Mouse (Mus musculus): ENCODE data around the gene Fbf1. TPM values are rescaled to one million over a fixed set of nuclear protein-coding genes. Genes with fewer than 3 reads are reported as not detected.
A peak's percentile ranks its signal among the peaks of the same experiment; 100 is the strongest.
"Not testable (repeated sequence)": the region's sequence is repeated elsewhere in the genome, so short reads cannot be mapped to it uniquely, and the experiment has no call there.

The Fbf1 gene
- total and polyA plus RNA-seq, 2 experiments from 2014 or later, result 35.3 to 68.1 TPM

DNA sequence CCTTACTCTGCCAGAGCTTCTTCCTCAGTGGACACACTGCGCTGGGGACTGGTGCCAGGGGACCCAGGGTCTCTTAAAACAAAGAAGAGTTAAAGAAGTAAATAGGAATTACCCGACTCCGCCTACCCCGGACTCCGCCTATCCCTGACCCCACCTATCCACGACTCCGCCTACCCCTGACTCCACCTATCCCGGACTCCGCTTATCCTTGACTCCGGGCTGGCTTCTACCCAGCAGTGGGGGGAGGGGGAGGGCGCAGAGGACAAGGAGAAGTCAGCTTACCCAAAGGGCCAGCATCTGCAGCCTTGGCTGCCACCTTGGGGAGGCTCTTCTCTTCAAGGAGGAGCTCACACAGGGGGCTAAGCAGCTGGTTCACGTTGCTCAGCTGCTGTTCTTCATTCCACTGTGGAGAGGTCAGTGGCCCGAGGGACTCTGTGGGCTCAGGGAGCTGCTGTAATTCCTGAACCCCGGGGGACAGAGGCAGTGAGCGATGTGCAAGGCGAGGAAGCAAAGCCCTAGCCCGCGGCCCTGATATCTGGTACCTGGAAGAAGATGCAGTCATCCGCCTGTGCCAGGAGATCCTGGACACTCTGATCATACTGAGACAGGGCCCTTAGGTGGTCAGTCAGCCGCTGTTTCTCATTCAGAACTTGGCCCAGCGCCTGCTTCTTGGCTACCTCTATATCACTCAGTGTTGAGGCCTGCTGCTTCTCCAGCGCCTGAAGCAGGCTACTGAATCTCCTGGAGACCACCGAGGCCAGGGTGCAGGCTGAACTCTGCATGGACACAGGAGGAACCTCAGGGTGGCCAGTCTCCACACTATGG lies 40.6 kb downstream of the Fbf1 start, which contains the start of gene Trim47:
Trim47 (minus strand) TSS at position 55 of the 825 bp plus-strand sequence.
- Histone ChIP-seq H3K4me1 (ENCODE audit: insufficient read depth, low read length) (peaks cover 20% of the 10 kb centered on the region), H3K9ac (replicated peaks; ENCODE audit: low read length) (no peak within 1 kb of the TSS), H3K4me2 (ENCODE audit: low read depth, low read length) (0 out of 2 replicates have a peak within 1 kb of the TSS, but pooled peaks have one; percentile 5), H3K4me3 (ENCODE audit: low read length) (no peak within 1 kb of the TSS), H3K36me3 (ENCODE audit: insufficient read depth, low read length) (peaks cover 12% of the 10 kb centered on the region), H3K27ac (peak within 1 kb of the TSS; percentile 58; the same call in 1 of the 2 replicates), H3K27me3 (ENCODE audit: insufficient read depth, low read length) (no peaks in the 10 kb centered on the region), H3K9me3 (ENCODE audit: low read length) (no peaks in the 10 kb centered on the region)
- DNase-seq (ENCODE audit: low spot score) (peak; percentile 53), ATAC-seq (no peak)
- 29% methylated on average over 23 of the region's 23 CpGs for WGBS
- no peak for TF ChIP-seq CTCF (IDR thresholded peaks at IDR 0.05; ENCODE audit: low read depth)

DNA sequence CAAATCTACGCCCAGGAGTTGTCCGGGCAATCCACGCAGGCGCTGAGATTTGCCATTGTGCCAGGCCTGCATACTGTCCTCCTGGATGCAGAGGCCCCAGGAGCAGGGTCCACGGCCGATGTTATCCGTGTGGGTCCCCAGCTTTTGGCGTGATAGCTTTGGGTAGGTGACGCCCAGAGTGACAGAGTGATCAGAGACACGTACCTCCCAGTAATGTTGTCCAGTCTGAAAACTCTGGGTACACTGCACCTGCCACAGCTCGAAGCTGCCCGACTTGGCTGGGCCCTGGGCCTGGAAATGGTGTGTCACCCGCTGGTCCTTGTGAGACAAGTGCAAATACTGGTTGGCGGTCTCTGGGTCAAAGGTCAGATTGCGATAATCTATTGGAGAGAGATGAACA lies 41.7 kb downstream of the Fbf1 start:
- ATAC-seq (no peak), DNase-seq (ENCODE audit: low spot score) (no peak)
- Histone ChIP-seq H3K4me2 (ENCODE audit: low read depth, low read length) (no peak overlapping the region), H3K9ac (replicated peaks; ENCODE audit: low read length) (no peak overlapping the region), H3K4me1 (ENCODE audit: insufficient read depth, low read length) (peaks cover 18% of the 10 kb centered on the region), H3K36me3 (ENCODE audit: insufficient read depth, low read length) (peaks cover 11% of the 10 kb centered on the region; the same call in 1 of the 2 replicates), H3K27ac (no peak overlapping the region), H3K4me3 (ENCODE audit: low read length) (no peak overlapping the region), H3K27me3 (ENCODE audit: insufficient read depth, low read length) (no peaks in the 10 kb centered on the region), H3K9me3 (ENCODE audit: low read length) (no peaks in the 10 kb centered on the region)
- 94% methylated on average over 15 of the region's 15 CpGs for WGBS
- no peak for TF ChIP-seq CTCF (IDR thresholded peaks at IDR 0.05; ENCODE audit: low read depth)

DNA sequence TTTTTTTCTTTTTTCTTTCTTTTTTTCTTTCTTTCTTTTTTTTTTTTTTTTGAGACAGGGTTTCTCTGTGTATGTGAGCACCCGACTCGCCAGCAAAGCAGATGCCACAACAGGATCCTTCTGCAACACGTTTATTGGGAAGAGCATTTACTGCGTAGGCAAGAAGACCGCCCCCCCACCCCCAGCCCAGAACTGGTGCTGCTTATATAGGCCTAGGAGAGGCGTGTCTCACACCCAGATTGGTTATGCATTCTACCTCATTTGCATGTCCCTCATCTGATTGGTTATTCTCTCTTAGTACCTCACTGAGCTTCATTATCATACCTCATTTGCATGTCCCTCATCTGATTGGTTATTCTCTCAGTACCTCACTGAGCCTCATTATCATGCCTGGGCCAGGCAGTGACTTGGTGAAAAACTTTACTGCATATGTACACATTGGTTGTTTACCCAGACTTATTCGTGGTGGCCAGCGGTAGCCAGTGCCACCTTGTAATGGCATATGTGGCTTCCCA lies 46.2 kb downstream of the Fbf1 start:
- 92% methylated on average over 8 of the region's 8 CpGs for WGBS
- not testable (repeated sequence) for DNase-seq (ENCODE audit: low spot score); ATAC-seq; H3K4me2 ChIP-seq (ENCODE audit: low read depth, low read length); H3K27ac ChIP-seq; H3K4me3 ChIP-seq (ENCODE audit: low read length); H3K9ac ChIP-seq (replicated peaks; ENCODE audit: low read length); H3K9me3 ChIP-seq (ENCODE audit: low read length); H3K4me1 ChIP-seq (ENCODE audit: insufficient read depth, low read length); H3K27me3 ChIP-seq (ENCODE audit: insufficient read depth, low read length)
- peaks cover 11% of the 10 kb centered on the region; the same call in 1 of the 2 replicates for H3K36me3 ChIP-seq (ENCODE audit: insufficient read depth, low read length)

DNA sequence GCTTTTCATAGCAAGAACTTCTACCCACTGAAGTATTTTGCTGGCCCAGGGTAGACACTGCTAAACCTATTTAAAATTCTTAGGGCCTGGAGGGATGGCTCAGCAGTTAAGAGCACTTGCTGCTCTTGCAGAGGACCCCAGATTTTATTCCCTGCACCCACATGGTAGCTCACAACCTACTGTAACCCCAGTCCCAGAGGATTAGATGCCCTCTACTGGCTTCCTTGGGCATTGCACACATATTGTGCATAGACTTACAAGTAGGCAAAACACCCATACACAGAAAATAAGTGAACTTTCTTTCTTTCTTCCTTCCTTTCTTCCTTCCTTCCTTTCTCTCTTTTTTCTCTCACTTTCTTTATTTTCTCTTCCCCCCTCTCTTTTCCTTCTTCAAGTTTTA lies 50.1 kb downstream of the Fbf1 start:
- Histone ChIP-seq H3K36me3 (ENCODE audit: insufficient read depth, low read length) (no peaks in the 10 kb centered on the region), H3K4me1 (ENCODE audit: insufficient read depth, low read length) (no peaks in the 10 kb centered on the region), H3K27me3 (ENCODE audit: insufficient read depth, low read length) (no peaks in the 10 kb centered on the region), H3K4me2 (ENCODE audit: low read depth, low read length) (no peak overlapping the region), H3K9me3 (ENCODE audit: low read length) (no peaks in the 10 kb centered on the region), H3K9ac (replicated peaks; ENCODE audit: low read length) (no peak overlapping the region), H3K4me3 (ENCODE audit: low read length) (no peak overlapping the region), H3K27ac (no peak overlapping the region)
- peak; percentile 35 for TF ChIP-seq CTCF (IDR thresholded peaks at IDR 0.05; ENCODE audit: low read depth)
- no peak for DNase-seq (ENCODE audit: low spot score)
- ATAC-seq, result no peak

DNA sequence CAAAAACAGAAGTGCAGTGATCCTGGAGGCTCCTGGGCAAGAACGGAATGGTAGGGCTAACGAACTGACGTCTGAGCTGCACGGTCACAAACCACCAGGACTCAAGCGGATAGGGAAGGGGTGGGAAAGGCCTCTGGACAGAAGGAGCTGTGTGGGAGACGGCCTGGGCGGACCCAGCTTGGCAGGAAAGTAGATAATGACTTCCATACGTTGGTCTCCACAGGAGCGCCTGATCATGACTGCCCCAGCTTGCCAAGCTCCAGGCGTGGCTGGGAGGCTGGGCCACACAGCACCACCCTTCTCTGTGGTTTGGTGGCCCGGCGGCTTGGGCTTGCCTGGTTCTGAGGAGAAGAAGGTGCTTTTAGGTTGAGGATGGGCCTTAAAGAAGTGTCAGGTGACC lies 50.7 kb downstream of the Fbf1 start:
- no peak overlapping the region for H3K4me3 ChIP-seq (ENCODE audit: low read length)
- no peaks in the 10 kb centered on the region for H3K9me3 ChIP-seq (ENCODE audit: low read length)
- ATAC-seq (no peak), DNase-seq (ENCODE audit: low spot score) (no peak)
- H3K27ac ChIP-seq, result no peak overlapping the region
- H3K4me2 ChIP-seq (ENCODE audit: low read depth, low read length), result no peak overlapping the region
- H3K9ac ChIP-seq (replicated peaks; ENCODE audit: low read length), result no peak overlapping the region
- no peaks in the 10 kb centered on the region for H3K36me3 ChIP-seq (ENCODE audit: insufficient read depth, low read length)
- H3K4me1 ChIP-seq (ENCODE audit: insufficient read depth, low read length), result no peaks in the 10 kb centered on the region
- no peaks in the 10 kb centered on the region for H3K27me3 ChIP-seq (ENCODE audit: insufficient read depth, low read length)
- TF ChIP-seq CTCF (IDR thresholded peaks at IDR 0.05; ENCODE audit: low read depth), result no peak
- 77% methylated on average over 12 of the region's 12 CpGs for WGBS

DNA sequence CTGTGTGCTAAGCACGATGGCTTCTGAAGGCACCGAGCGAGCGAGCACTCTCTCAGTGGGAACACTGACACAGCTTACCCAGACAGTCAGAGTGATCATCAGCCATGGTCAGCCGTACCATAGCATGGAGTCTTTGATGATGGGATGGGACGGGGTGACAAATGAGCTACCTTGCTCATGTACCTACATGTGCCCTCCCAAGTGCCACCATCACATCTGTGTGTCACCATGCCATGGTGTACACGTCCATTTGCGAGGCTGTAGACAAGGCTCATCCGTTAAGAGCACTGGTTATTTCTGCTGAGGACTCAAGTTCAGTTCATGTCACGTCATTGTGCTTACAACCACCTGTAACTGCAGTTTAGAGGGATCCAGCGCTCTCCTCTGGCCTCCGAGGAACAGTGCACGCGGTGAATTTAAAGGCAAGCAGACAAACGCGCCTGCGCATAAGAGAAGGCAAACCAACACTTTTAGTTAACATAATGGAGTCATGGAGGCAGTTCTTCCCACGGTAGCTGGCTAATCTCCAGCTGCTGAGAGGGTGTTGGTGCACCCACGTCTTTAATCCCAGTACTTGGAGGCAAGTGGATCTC lies 56.3 kb downstream of the Fbf1 start:
- Histone ChIP-seq H3K4me1 (ENCODE audit: insufficient read depth, low read length) (0 out of 2 replicates have a peak, but pooled peaks cover 9% of the 10 kb centered on the region), H3K4me2 (ENCODE audit: low read depth, low read length) (no peak overlapping the region), H3K27me3 (ENCODE audit: insufficient read depth, low read length) (peaks cover 33% of the 10 kb centered on the region), H3K4me3 (ENCODE audit: low read length) (no peak overlapping the region), H3K9me3 (ENCODE audit: low read length) (no peaks in the 10 kb centered on the region), H3K36me3 (ENCODE audit: insufficient read depth, low read length) (no peaks in the 10 kb centered on the region), H3K9ac (replicated peaks; ENCODE audit: low read length) (no peak overlapping the region), H3K27ac (no peak overlapping the region)
- ATAC-seq, result no peak
- TF ChIP-seq CTCF (IDR thresholded peaks at IDR 0.05; ENCODE audit: low read depth), result no peak
- 85% methylated on average over 19 of the region's 19 CpGs for whole genome bisulfite sequencing
- DNase-seq (ENCODE audit: low spot score), result no peak

Measured in hindbrain, postnatal 0 days (tissue).